Mouse (Mus musculus): ENCODE results near the gene Myrfl.

The Myrfl gene

GRCm38 (mm10) chr10:116896336-116897177, at the start of gene Myrfl:
Gene Myrfl (minus strand): TSS chr10:116896919.
- in situ Hi-C loops (cut with MseI, MboI) = no loop called here

GRCm38 (mm10) chr10:116944940-116945339, 48.2 kb upstream of the Myrfl start:
- in situ Hi-C loops (cut with MseI, MboI) = no loop called here

GRCm38 (mm10) chr10:116944144-116944543, 47.4 kb upstream of the Myrfl start:
- in situ Hi-C loops (cut with MseI, MboI) = no loop called here

- in situ Hi-C loops (cut with MseI, MboI) = no loop called here
These were observed 46.3 kb upstream of the Myrfl start for GRCm38 (mm10) chr10:116943025-116943424.

- in situ Hi-C loops (cut with MseI, MboI) = no loop called here
These were observed 38.3 kb upstream of the Myrfl start for GRCm38 (mm10) chr10:116935028-116935427.

- in situ Hi-C loops (cut with MseI, MboI) = no loop called here
These were observed 37.1 kb upstream of the Myrfl start for GRCm38 (mm10) chr10:116933794-116934193.

- in situ Hi-C loops (cut with MseI, MboI) = no loop called here
These were observed 35.7 kb upstream of the Myrfl start for GRCm38 (mm10) chr10:116932418-116932817.

- in situ Hi-C loops (cut with MseI, MboI) = no loop called here
These were observed 34.9 kb upstream of the Myrfl start for GRCm38 (mm10) chr10:116931497-116932179.

- in situ Hi-C loops (cut with MseI, MboI) = no loop called here
These were observed 34.2 kb upstream of the Myrfl start for GRCm38 (mm10) chr10:116930936-116931335.

- in situ Hi-C loops (cut with MseI, MboI) = no loop called here
These were observed 33.8 kb upstream of the Myrfl start for GRCm38 (mm10) chr10:116930506-116930905.

- in situ Hi-C loops (cut with MseI, MboI) = no loop called here
These were observed 32.1 kb upstream of the Myrfl start for GRCm38 (mm10) chr10:116928826-116929225.

- in situ Hi-C loops (cut with MseI, MboI) = no loop called here
These were observed 29.9 kb upstream of the Myrfl start for GRCm38 (mm10) chr10:116926428-116927113.

GRCm38 (mm10) chr10:116923651-116924495, 27.2 kb upstream of the Myrfl start:
- in situ Hi-C loops (cut with MseI, MboI) = no loop called here

- in situ Hi-C loops (cut with MseI, MboI) = no loop called here
These were observed 25.4 kb upstream of the Myrfl start for GRCm38 (mm10) chr10:116922161-116922560.

- in situ Hi-C loops (cut with MseI, MboI) = no loop called here
These were observed 24.7 kb upstream of the Myrfl start for GRCm38 (mm10) chr10:116921416-116921815.

- in situ Hi-C loops (cut with MseI, MboI) = no loop called here
These were observed 23.9 kb upstream of the Myrfl start for GRCm38 (mm10) chr10:116920641-116921040.

GRCm38 (mm10) chr10:116919368-116920317, 22.9 kb upstream of the Myrfl start:
- in situ Hi-C loops (cut with MseI, MboI) = no loop called here

GRCm38 (mm10) chr10:116916581-116916980, 19.9 kb upstream of the Myrfl start:
- in situ Hi-C loops (cut with MseI, MboI) = no loop called here

- in situ Hi-C loops (cut with MseI, MboI) = no loop called here
These were observed 18.6 kb upstream of the Myrfl start for GRCm38 (mm10) chr10:116915286-116915685.

GRCm38 (mm10) chr10:116914586-116914985, 17.9 kb upstream of the Myrfl start:
- in situ Hi-C loops (cut with MseI, MboI) = no loop called here
